Mouse (Mus musculus) R1 (cell line): ENCODE results near the gene Rnf169.
"Not testable (repeated sequence)": the region's sequence is repeated elsewhere in the genome, so short reads cannot be mapped to it uniquely, and the experiment has no call there.

ENCODE experiments used
- DNase-seq: peaks from one replicate; pipeline ENCODE4 v3.0.0-alpha.2; 2018; ENCODE audit warnings: low read depth, low spot score

The Rnf169 gene

DNA sequence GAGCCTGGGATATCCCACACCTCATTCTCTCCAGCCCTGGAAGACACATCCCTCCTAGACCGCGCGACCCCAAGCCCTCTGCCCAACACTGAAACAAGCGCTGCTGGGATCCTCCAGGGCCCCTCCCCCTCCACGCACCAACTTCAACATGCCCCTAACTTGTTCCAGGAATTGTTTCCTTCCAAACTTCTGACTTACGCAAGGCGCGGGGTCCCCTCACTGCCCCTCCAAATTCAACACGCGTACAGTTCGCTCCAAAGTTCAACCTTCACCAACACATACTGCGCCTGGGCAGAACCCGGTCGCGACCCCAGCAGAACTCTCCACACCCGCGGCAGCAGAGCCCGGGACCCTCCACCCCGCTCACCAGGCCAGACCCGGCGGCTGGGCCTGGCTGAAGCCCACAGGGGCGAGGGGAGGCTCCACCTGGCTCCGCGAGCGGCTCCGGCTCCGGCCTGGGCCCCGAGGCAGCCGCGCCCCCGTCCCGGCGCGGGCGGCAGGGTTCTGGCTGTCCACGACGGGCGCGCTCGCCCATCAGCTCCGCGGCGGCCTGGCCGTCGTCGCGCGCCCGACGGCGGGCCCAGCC, 609 bp downstream of the Rnf169 start:
- peak; percentile 87 for DNase-seq

- no peak for DNase-seq
Measured at GRCm38 (mm10) chr7:99979081-99979480, 1.2 kb downstream of the Rnf169 start.

GRCm38 (mm10) chr7:99978041-99978440, 2.2 kb downstream of the Rnf169 start:
- no peak for DNase-seq

DNA sequence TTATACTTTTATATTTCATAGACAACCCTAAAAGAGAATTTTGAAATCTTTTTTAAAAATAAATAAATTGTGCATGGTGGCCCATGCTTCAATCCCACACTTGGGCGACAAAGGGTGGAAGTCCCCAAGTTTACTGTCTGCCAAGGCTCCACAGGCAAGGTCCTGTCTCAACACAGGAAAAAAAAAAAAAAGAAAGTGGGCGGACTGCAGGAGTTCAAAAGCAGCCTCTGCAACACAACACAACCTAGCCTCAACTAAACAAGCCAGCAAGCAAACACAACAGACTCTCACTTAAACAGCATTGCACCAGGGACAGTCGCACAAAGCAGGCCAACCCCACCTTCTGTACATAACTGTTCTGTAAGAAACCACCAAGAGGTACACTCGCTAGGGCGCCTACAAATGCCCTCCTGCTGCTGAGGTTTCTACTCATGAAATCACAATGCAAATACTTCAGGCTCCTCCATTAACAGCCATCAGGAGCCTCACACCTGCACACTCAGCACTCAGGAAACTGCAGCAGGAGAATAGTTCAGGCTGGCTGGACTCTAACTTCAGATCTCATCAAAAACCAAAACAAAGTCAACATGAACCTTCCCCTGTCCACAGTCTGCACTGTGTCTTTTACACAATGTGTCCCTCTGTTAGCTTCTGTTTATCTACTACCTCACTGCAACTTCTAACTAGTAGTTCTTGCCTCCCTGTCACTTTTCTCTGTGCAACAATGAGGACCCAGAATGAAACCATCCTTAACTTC, 4.3 kb downstream of the Rnf169 start:
- peak; percentile 72 for DNase-seq

DNA sequence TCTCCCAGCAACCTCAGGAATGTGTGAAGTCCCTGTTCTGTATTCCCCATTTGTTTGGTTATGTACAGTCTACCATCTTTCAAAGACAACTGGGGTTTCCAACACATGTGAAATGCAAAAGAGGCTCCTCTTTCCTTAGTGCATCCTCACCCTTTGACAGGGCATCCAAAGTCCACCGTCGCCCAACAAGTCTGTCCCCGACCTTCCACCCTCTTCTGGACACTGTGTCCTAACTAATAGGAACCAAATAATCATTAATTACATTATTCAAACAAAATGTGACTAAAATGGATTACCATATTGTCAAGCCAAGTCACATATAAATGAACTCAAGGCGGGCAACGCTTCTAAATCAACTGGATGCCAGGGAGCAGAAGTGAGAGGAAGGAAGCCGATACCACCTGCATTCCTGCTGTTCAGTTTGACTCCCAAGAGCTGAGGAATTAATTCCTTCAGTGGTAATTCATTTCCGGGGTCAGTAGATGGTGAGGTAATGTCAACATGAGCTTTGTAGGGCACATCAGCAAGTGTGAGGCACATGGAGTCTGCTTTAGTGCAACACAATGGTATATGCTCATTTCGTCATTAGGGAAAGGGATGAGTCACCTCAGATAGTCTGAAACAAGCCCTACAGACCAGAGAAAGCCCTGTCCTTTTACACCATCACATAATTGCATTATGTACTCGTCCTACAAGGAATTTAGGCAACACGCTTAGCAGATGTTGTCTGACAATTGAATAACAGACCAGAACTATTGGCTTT, 5.9 kb downstream of the Rnf169 start:
- no peak for DNase-seq

DNA sequence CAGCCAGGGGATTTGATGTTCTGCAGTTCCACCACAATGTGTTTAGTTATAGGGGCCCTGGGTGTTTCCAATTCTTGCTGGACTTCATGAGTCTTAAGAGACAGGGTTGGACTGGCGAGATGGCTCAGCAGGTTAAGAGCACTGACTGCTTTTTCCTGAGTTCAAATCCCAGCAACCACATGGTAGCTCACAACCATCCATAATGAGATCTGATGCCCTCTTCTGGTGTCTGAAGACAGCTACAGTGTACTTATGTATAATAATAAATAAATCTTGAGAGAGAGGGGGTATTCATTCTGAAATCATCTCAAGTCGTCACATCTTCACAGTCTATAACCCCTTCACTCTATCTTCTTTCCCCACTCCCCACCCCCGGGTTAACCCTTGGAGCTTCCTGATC, 7.3 kb downstream of the Rnf169 start:
- DNase-seq, result not testable (repeated sequence)

DNA sequence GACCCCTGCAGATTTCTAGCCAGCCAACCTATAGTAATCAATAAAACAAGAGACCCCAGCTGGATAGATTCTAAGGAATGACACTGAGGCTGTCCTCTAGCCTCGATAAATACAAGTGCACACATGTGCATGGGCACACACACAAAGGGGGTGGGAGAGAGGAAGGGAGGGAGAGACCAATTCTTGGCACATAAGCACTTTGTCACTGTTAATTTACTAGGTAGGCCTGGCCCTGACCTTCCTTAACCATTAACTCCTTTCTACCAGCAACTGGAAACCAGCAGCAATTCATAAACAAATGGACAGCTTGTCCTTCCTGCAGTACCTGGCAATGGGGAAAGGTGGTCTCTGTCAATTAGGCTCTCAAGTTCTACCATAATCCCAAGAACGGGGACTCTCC, 8.3 kb downstream of the Rnf169 start:
- no peak for DNase-seq

DNA sequence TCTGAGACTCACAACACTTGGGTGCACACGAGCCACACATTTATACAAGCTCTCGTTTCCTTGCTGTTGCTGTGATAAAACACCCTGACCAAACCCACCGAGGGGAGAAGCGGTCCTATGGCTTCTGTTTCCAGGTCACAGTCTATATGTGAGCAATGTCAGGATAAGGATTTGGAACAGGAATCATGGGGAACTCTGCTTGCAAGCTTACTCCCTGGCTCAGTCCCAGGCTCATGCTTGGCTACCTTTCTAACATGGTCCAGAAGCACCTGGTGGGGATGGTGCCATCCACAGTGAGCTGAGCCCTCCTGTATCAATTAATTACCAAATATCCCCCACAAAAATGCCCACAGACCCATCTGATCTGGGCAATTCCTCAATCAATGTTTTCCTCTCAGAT, 11.1 kb downstream of the Rnf169 start:
- no peak for DNase-seq

DNA sequence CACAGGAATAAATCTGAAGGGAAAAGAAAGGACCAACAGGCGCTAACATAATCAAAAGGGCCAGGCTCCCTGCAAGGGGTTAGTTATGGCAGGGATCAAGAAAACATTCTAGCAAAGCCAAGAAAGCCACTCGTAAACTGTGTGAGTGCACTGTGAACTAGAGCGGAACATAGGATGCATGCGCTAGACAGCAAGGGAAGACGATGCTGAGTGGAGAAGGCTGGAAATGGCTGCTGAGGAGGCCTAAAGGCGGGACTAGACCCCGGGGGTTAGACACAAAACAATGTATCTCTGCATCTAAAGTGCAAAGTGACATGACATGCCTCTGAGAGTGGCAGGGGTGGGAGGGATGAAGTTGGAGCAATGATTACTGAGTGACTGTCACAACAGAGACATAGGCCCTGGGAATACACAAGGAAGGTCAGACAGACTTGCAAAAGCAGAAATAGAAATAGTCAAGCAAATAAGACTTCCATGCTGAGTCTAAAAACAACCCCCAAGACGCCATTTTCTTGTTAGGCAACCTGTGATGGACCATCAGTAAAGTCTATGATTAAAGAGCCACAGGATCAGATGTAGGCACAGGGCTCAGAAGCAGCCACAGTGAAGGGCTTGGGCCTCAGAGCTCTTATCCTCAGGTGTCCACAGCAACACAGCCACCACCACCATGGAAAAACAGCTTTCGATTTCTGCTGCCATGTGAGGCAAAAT, 14.1 kb downstream of the Rnf169 start:
- DNase-seq, result no peak

GRCm38 (mm10) chr7:99965020-99965841, 15.0 kb downstream of the Rnf169 start:
- peak; percentile 34 for DNase-seq

GRCm38 (mm10) chr7:99963237-99963860, 16.9 kb downstream of the Rnf169 start:
- no peak for DNase-seq

DNA sequence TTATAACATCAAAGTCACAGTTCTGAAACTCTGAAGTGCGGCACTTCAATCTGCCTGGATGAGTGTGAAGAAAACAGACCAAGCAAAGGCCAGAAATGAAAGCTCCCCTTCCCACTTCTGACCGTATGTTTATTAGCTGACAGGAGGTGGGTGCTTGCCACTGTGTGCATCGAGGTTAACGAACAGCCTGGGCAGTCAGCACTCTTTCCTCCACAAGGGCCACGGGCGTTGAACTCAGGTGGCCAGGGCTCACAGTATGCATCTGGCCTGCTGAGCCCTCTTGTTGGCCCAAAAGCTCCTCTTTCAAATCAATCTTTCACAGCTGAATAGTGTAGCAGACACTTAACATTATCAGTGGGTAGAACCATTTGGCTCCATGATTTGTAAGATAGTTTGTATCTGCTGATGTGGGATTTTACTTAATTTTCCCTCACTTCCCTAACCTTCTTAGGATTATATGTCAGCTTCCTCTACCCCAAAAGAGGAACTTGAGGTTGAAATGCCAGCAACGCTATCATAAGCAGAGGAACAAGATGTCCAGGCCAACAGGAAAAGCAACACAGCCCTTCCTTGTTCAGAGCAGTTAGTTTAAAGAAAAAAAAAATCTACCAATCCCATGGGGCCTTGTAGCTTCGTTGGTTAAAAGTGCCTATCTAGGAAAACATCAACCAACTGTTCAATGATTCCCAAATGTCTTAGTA, 17.6 kb downstream of the Rnf169 start:
- no peak for DNase-seq

- no peak for DNase-seq
Measured at GRCm38 (mm10) chr7:99961518-99961917, 18.7 kb downstream of the Rnf169 start.

- DNase-seq, result not testable (repeated sequence)
Measured at GRCm38 (mm10) chr7:99960571-99960970, 19.7 kb downstream of the Rnf169 start.

GRCm38 (mm10) chr7:99957226-99957965, 22.9 kb downstream of the Rnf169 start:
- DNase-seq, result no peak

DNA sequence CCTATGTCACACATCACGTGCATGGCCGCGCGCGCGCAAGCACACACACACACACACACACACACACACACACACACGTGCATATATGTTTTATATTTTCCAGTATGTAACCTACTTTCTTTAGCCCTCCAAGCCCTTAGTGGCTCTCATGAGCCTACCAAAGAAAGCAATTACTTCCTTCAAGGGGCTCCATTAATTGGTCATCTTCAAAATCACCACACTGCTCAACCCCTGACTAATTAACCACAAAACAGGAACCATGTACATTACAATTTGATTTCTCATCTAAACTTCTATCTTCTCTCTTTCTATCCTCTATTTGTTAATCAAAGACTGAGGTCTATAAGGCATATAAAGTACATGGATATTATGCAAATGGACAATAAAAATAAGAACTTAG, 24.2 kb downstream of the Rnf169 start:
- DNase-seq, result no peak

DNA sequence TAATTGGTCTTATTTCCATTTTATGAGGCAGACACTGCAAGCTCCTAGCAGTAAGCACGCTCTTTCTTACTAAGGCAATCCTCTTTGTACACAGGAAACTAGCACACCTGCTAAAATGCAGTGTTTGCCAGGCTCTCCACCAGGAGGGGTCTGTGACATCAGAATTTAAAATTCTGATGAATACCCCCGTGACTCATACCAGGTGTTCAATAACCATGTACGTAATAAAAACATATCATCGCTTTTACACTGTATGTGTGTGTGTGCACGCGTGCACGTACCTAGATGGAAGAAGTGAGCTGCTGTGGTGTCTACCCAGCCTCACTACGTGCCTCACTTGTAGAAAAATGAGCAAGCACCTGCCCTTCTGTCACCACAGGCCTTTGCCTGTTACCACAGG, 26.0 kb downstream of the Rnf169 start:
- no peak for DNase-seq

DNA sequence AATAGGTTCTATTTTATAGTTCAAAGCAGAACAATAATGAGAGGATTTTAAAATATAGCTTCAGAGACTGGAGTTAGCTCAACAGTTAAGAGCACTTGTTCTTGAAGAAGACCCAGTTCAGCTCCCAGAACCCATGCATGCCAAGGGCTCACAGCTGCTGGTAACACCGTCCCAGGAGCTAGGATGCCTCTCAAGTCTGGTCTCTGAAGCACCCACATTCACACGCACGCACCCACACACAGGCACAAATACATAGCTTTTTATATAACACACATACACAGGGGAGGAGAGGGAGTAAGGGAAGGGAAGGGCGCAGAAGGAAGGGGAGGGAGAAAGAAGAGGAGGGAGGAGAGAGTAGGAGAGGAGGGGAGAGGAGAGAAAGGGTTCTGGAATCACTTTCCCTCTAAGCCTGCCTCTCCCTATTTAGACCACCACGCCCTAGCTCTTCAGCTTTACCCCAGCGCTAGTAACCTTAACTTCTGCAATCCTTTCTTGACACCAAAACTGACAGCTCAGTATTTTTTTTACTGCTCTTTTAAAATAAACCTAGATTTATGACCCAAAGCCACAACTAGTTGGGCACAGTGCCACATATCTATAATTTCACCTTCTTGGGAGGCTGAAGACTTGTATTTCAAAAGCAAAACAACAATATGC, 26.7 kb downstream of the Rnf169 start:
- no peak for DNase-seq

DNA sequence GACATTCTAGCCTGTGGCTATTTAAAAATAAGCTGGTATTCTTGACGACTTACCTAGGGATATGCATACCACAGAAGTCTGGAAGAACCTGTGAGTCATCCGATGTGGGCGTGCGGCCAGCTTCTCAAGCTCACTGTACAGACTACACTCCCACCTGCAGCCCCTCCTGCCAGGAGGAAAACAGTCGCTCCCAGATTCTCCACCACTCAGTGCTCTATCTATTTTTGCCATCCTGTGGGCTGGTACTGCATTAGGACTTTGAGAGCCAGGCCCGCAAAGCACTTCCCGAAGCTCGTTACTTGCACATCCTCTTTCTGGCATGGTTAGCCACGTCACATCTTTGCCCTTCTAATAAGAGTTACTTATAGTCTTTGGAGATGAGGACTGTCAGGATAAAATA, 32.9 kb downstream of the Rnf169 start:
- no peak for DNase-seq
